Mouse (Mus musculus): ENCODE measurements at regions not wholly inside any gene's neighbourhood (a gene's known extent, or its start where the extent isn't known, plus 50 kb on each side); places are given as distances from the start of the nearest gene placed in this dataset.

- Histone ChIP-seq H3K9ac (ENCODE audit: low read length) (no peak overlapping the region), H3K4me3 (replicated peaks; ENCODE audit: low read length) (no peak overlapping the region), H3K4me1 (ENCODE audit: control insufficient read depth, insufficient read depth, low read length) (0 out of 2 replicates have a peak, but pooled peaks cover 3% of the 10 kb centered on the region), H3K27me3 (ENCODE audit: control insufficient read depth, insufficient read depth, low read length) (no peaks in the 10 kb centered on the region), H3K9me3 (replicated peaks; ENCODE audit: control insufficient read depth, low read length) (no peaks in the 10 kb centered on the region), H3K4me2 (ENCODE audit: low read depth, low read length) (no peak overlapping the region), H3K27ac (ENCODE audit: low read length) (no peak overlapping the region), H3K36me3 (ENCODE audit: control insufficient read depth, insufficient read depth, low read length) (no peaks in the 10 kb centered on the region)
- ATAC-seq (ENCODE audit: insufficient read depth, low FRiP score), result no peak
- WGBS, result 90% methylated on average over 1 of the region's 1 CpGs
Observed at GRCm38 (mm10) chr9:60931290-60931689, 136.9 kb downstream of the Uaca start.

GRCm38 (mm10) chr9:60936937-60937336 lies 142.6 kb downstream of the Uaca start:
- no peak overlapping the region for H3K4me3 ChIP-seq (replicated peaks; ENCODE audit: low read length)
- H3K27me3 ChIP-seq (ENCODE audit: control insufficient read depth, insufficient read depth, low read length), result no peaks in the 10 kb centered on the region
- no peak overlapping the region for H3K27ac ChIP-seq (ENCODE audit: low read length)
- H3K9me3 ChIP-seq (replicated peaks; ENCODE audit: control insufficient read depth, low read length), result no peaks in the 10 kb centered on the region
- H3K36me3 ChIP-seq (ENCODE audit: control insufficient read depth, insufficient read depth, low read length), result no peaks in the 10 kb centered on the region
- no peak overlapping the region for H3K9ac ChIP-seq (ENCODE audit: low read length)
- WGBS, result 89% methylated on average over 9 of the region's 9 CpGs
- H3K4me2 ChIP-seq (ENCODE audit: low read depth, low read length), result no peak overlapping the region
- no peaks in the 10 kb centered on the region for H3K4me1 ChIP-seq (ENCODE audit: control insufficient read depth, insufficient read depth, low read length)
- no peak for ATAC-seq (ENCODE audit: insufficient read depth, low FRiP score)

DNA sequence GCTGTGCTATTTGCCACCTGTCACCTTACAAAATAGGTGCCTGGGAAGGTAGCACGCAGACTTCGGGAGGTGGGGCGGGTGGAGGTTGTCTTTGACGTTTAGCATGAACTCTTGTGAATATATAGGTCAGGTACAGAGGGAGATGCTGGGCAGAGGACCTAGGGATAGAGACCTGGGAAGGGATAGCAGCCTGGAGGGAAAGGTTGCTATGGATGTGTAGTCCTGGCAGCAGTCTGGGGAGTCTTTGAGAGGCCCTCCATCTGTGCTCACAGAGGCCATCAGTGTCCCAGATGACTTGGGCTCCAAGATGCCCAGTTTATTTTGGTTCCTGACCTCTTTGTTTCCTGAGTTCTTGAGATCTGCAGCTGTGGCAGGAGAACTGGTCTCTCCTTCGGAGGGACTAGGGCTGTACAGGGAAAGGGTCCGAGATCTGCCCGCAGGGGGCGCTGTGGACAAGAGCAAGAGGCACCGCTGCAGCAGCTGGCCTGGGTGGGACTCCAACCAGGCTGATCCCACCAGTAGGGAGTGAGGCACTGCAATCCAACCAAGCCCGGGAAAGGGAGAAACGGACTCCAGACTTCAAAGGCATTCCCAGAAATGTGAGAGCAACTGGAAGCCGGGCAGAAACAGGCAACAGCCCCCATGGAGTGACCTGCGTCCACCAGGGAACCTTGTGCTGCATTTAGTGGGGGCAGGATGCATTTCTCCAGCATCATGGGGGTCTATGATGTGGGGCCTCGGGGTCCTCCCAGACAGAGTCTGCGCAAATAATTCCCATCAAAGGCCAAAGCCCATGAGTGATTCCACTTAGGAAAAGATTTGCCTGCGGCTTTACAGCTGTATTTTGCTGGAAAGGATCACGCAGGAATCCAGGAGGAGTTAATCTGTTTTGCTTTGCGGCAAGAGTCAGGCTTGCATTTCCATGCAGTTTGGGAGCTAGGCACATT lies 145.8 kb downstream of the Uaca start:
- H3K9ac ChIP-seq (ENCODE audit: low read length), result peak overlapping the region; percentile 37; the same call in 1 of the 2 replicates
- no peaks in the 10 kb centered on the region for H3K4me1 ChIP-seq (ENCODE audit: control insufficient read depth, insufficient read depth, low read length)
- H3K27me3 ChIP-seq (ENCODE audit: control insufficient read depth, insufficient read depth, low read length), result no peaks in the 10 kb centered on the region
- no peak overlapping the region for H3K4me2 ChIP-seq (ENCODE audit: low read depth, low read length)
- no peak overlapping the region for H3K4me3 ChIP-seq (replicated peaks; ENCODE audit: low read length)
- no peaks in the 10 kb centered on the region for H3K36me3 ChIP-seq (ENCODE audit: control insufficient read depth, insufficient read depth, low read length)
- peak overlapping the region; percentile 52; the same call in 1 of the 2 replicates for H3K27ac ChIP-seq (ENCODE audit: low read length)
- no peaks in the 10 kb centered on the region for H3K9me3 ChIP-seq (replicated peaks; ENCODE audit: control insufficient read depth, low read length)
- WGBS, result 23% methylated on average over 18 of the region's 18 CpGs
- ATAC-seq (ENCODE audit: insufficient read depth, low FRiP score), result peak; percentile 94

DNA sequence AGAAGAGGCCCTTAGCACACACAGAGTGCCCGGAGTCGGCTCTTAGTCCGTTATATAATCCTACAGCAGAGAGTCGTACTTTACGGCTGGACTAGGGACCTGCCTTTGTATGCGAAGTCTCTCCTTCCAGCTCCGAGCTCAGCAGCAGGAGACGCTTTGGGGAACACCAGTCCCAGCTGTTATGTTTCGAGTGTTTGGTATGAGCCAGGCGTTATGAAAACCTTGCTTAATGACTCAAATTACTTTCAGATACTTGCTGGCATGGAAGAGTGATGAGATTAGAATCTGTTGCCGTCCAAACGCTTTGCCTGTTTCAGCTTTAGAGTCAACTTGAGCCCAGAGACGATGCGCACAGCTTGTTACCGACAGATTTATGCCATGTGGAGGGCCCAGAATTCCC lies 153.0 kb downstream of the Uaca start:
- Histone ChIP-seq H3K4me2 (ENCODE audit: low read depth, low read length) (no peak overlapping the region), H3K36me3 (ENCODE audit: control insufficient read depth, insufficient read depth, low read length) (no peaks in the 10 kb centered on the region), H3K4me3 (replicated peaks; ENCODE audit: low read length) (no peak overlapping the region), H3K27me3 (ENCODE audit: control insufficient read depth, insufficient read depth, low read length) (no peaks in the 10 kb centered on the region), H3K9ac (ENCODE audit: low read length) (no peak overlapping the region), H3K27ac (ENCODE audit: low read length) (no peak overlapping the region), H3K4me1 (ENCODE audit: control insufficient read depth, insufficient read depth, low read length) (peaks cover 15% of the 10 kb centered on the region), H3K9me3 (replicated peaks; ENCODE audit: control insufficient read depth, low read length) (no peaks in the 10 kb centered on the region)
- ATAC-seq (ENCODE audit: insufficient read depth, low FRiP score), result no peak
- 57% methylated on average over 15 of the region's 15 CpGs for WGBS

DNA sequence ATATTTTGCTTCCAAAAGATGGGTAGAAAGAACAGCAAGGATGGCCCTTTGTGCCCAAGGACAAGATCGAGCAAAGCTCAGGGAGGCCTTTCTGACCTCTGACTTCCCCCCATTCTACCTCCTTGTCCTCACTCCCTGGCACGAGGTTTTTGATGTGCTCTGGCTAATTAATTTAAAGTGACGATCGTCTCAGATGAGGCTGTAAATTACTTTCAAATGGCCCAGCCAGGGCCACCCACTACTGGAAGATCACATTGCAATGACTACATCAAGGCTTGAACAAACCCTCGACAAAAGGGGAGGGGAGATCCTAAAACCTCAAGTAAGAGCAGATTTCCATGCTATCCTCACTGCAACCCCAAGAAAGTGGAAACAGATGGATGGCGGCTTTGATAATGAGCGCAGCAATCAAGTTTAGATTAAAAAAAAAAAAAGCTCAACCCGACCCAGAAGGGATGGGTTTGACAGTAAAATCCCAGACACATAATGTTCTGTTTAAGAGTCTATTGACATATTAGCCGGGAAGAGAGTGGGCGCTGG lies 154.3 kb downstream of the Uaca start:
- Histone ChIP-seq H3K27ac (ENCODE audit: low read length) (no peak overlapping the region), H3K9me3 (replicated peaks; ENCODE audit: control insufficient read depth, low read length) (no peaks in the 10 kb centered on the region), H3K4me3 (replicated peaks; ENCODE audit: low read length) (no peak overlapping the region), H3K27me3 (ENCODE audit: control insufficient read depth, insufficient read depth, low read length) (no peaks in the 10 kb centered on the region), H3K4me2 (ENCODE audit: low read depth, low read length) (no peak overlapping the region), H3K4me1 (ENCODE audit: control insufficient read depth, insufficient read depth, low read length) (peaks cover 15% of the 10 kb centered on the region), H3K36me3 (ENCODE audit: control insufficient read depth, insufficient read depth, low read length) (no peaks in the 10 kb centered on the region), H3K9ac (ENCODE audit: low read length) (no peak overlapping the region)
- WGBS, result 69% methylated on average over 10 of the region's 10 CpGs
- ATAC-seq (ENCODE audit: insufficient read depth, low FRiP score), result no peak

DNA sequence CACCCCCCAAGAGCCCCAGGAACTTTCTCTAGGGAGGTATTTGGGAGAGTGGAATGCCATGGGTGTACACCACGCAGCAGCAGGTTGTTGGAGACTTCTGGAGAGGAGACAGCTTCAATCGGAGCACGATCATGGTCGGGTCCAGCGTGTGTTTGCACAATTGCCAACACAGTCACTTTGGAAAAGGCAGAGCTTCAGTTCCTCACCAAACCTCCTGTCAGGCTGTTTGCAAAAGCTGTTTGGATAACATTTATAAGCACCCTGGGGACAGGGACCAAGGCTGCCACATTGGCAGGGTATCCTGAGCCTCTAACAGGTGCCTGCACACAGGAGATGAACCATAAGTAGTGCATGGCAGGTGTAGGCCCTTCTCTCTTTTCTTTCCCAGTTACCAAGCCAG lies 155.8 kb downstream of the Uaca start:
- 85% methylated on average over 5 of the region's 5 CpGs for WGBS
- peaks cover 15% of the 10 kb centered on the region for H3K4me1 ChIP-seq (ENCODE audit: control insufficient read depth, insufficient read depth, low read length)

DNA sequence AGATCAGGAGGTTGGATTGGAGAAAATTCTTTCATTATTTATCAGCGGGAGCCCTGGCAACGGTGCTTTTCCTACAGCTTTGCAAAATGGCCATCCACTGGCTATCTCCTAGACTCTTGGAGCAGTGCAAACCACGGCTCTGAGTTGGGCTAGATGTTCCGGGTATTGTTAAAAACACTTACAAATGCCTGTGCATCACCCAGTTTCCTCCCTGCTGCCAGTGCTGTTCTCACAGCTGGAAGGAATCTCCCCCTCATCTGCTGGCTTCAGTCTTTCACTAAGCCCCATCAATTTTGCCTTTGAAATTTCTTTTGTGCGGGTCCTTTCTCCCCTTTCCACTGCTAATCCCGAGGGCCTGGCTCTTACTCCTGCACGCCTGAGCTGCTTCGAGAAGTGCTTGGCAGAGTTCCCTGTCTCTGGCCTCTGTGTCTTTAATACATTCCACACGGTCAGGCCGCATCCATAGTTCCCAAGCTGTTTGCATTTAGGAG lies 156.8 kb downstream of the Uaca start:
- peak; percentile 82 for ATAC-seq (ENCODE audit: insufficient read depth, low FRiP score)
- no peaks in the 10 kb centered on the region for H3K36me3 ChIP-seq (ENCODE audit: control insufficient read depth, insufficient read depth, low read length)
- H3K9ac ChIP-seq (ENCODE audit: low read length), result 0 out of 2 replicates have a peak overlapping the region, but pooled peaks have one; percentile 19
- H3K4me1 ChIP-seq (ENCODE audit: control insufficient read depth, insufficient read depth, low read length), result peaks cover 15% of the 10 kb centered on the region
- peak overlapping the region; percentile 79 for H3K27ac ChIP-seq (ENCODE audit: low read length)
- H3K27me3 ChIP-seq (ENCODE audit: control insufficient read depth, insufficient read depth, low read length), result no peaks in the 10 kb centered on the region
- H3K4me2 ChIP-seq (ENCODE audit: low read depth, low read length), result no peak overlapping the region
- WGBS, result 20% methylated on average over 10 of the region's 10 CpGs
- no peak overlapping the region for H3K4me3 ChIP-seq (replicated peaks; ENCODE audit: low read length)
- no peaks in the 10 kb centered on the region for H3K9me3 ChIP-seq (replicated peaks; ENCODE audit: control insufficient read depth, low read length)

More for the DNA sequence above, 155.8 kb downstream of the Uaca start:
- no peak for ATAC-seq (ENCODE audit: insufficient read depth, low FRiP score)
- H3K27me3 ChIP-seq (ENCODE audit: control insufficient read depth, insufficient read depth, low read length), result no peaks in the 10 kb centered on the region
- H3K9me3 ChIP-seq (replicated peaks; ENCODE audit: control insufficient read depth, low read length), result no peaks in the 10 kb centered on the region
- H3K9ac ChIP-seq (ENCODE audit: low read length), result no peak overlapping the region
- no peak overlapping the region for H3K4me2 ChIP-seq (ENCODE audit: low read depth, low read length)
- no peaks in the 10 kb centered on the region for H3K36me3 ChIP-seq (ENCODE audit: control insufficient read depth, insufficient read depth, low read length)
- no peak overlapping the region for H3K4me3 ChIP-seq (replicated peaks; ENCODE audit: low read length)
- H3K27ac ChIP-seq (ENCODE audit: low read length), result no peak overlapping the region

- Histone ChIP-seq H3K27me3 (ENCODE audit: control insufficient read depth, insufficient read depth, low read length) (no peaks in the 10 kb centered on the region), H3K9me3 (replicated peaks; ENCODE audit: control insufficient read depth, low read length) (no peaks in the 10 kb centered on the region), H3K9ac (ENCODE audit: low read length) (no peak overlapping the region), H3K4me2 (ENCODE audit: low read depth, low read length) (no peak overlapping the region), H3K36me3 (ENCODE audit: control insufficient read depth, insufficient read depth, low read length) (no peaks in the 10 kb centered on the region), H3K4me3 (replicated peaks; ENCODE audit: low read length) (no peak overlapping the region), H3K4me1 (ENCODE audit: control insufficient read depth, insufficient read depth, low read length) (0 out of 2 replicates have a peak, but pooled peaks cover 6% of the 10 kb centered on the region), H3K27ac (ENCODE audit: low read length) (no peak overlapping the region)
- WGBS, result 61% methylated on average over 5 of the region's 5 CpGs
- no peak for ATAC-seq (ENCODE audit: insufficient read depth, low FRiP score)
Observed at GRCm38 (mm10) chr9:60957438-60957837, 163.1 kb downstream of the Uaca start.

DNA sequence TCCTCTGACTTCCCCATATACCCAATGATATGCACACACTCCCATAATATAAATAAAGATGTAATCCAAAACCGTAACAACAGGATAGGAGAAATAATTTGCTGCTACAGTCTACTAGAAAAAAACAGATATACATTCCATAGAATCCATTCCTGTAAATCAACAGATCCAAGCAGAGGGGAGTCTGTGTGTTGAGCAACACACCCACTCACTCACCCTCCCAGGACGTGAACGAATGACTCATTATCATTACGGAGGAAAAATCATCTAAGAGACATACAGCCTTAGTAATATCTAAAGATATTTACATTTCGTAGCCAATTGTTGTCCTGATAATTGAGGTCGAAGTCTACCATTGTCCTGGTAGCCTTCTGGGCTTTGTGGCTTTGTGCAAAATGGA lies 165.2 kb downstream of the Uaca start:
- Histone ChIP-seq H3K4me3 (replicated peaks; ENCODE audit: low read length) (no peak overlapping the region), H3K27me3 (ENCODE audit: control insufficient read depth, insufficient read depth, low read length) (no peaks in the 10 kb centered on the region), H3K9me3 (replicated peaks; ENCODE audit: control insufficient read depth, low read length) (no peaks in the 10 kb centered on the region), H3K36me3 (ENCODE audit: control insufficient read depth, insufficient read depth, low read length) (no peaks in the 10 kb centered on the region), H3K9ac (ENCODE audit: low read length) (no peak overlapping the region), H3K27ac (ENCODE audit: low read length) (no peak overlapping the region), H3K4me2 (ENCODE audit: low read depth, low read length) (no peak overlapping the region), H3K4me1 (ENCODE audit: control insufficient read depth, insufficient read depth, low read length) (0 out of 2 replicates have a peak, but pooled peaks cover 6% of the 10 kb centered on the region)
- ATAC-seq (ENCODE audit: insufficient read depth, low FRiP score), result no peak
- 68% methylated on average over 6 of the region's 6 CpGs for WGBS

All from stomach, embryonic 16.5 days (tissue).